ENCODE assay signal across 8 mouse cellular contexts in genomic region chr2:124610586-124611105, GRCm38 (mm10).
A peak's percentile ranks its signal among the peaks of the same experiment; 100 is the strongest.
DNase-seq lines count a peak whose midpoint lies in the region; ATAC-seq and TF ChIP-seq lines count a peak whose summit lies in the region.

No protein-coding gene starts in this region.

- peak overlapping the region; percentile 85 for H3K27ac ChIP-seq in kidney, postnatal 0 days
- peak overlapping the region; percentile 88 for H3K27ac ChIP-seq in cortical plate, adult 2 months (ENCODE audit: insufficient read depth, low read length)
- peak overlapping the region; percentile 89 for H3K27ac ChIP-seq in hindbrain, embryonic 12.5 days
- peak overlapping the region; percentile 86 for H3K27ac ChIP-seq in midbrain, embryonic 10.5 days (replicated peaks)

- H3K9me3 ChIP-seq in kidney, postnatal 0 days (replicated peaks; ENCODE audit: low read length) = no peaks in the 10 kb centered on the region
- H3K9me3 ChIP-seq in hindbrain, embryonic 12.5 days (replicated peaks) = no peaks in the 10 kb centered on the region
- no peaks in the 10 kb centered on the region for H3K9me3 ChIP-seq in midbrain, embryonic 10.5 days (replicated peaks)

- TF ChIP-seq POLR2A in cortical plate, adult 2 months (IDR thresholded peaks at IDR 0.05; ENCODE audit: extremely low read depth, insufficient read depth, low read length) = no peak

- TF ChIP-seq CTCF in kidney, postnatal 0 days (IDR thresholded peaks at IDR 0.05; ENCODE audit: low read depth) = no peak
- TF ChIP-seq CTCF in cortical plate, adult 2 months (IDR thresholded peaks at IDR 0.05; ENCODE audit: extremely low read depth, insufficient read depth, low read length) = no peak

- under 1% methylated on average over 39 of the region's 39 CpGs for WGBS in kidney, postnatal 0 days
- under 1% methylated on average over 39 of the region's 39 CpGs for WGBS in hindbrain, embryonic 12.5 days
- under 1% methylated on average over 39 of the region's 39 CpGs for WGBS in midbrain, embryonic 10.5 days

- no peaks in the 10 kb centered on the region for H3K36me3 ChIP-seq in kidney, postnatal 0 days (ENCODE audit: insufficient read depth, low read length)
- no peaks in the 10 kb centered on the region for H3K36me3 ChIP-seq in hindbrain, embryonic 12.5 days
- no peaks in the 10 kb centered on the region for H3K36me3 ChIP-seq in midbrain, embryonic 10.5 days

- peak; percentile 40 for DNase-seq in kidney, postnatal 0 days (ENCODE audit: low spot score)
- no peak for DNase-seq in kidney, postnatal 36 days
- DNase-seq in midbrain, embryonic 10.5 days (ENCODE audit: low spot score) = peak; percentile 76
- no peak for DNase-seq in adrenal gland, postnatal 25 days
- no peak for DNase-seq in left cerebral cortex, adult 11 months (ENCODE audit: low spot score)
- DNase-seq in Muller cell, postnatal 12 days (ENCODE audit: inconsistent ontology term) = no peak

- peaks cover 10% of the 10 kb centered on the region; the same call in 1 of the 2 replicates for H3K4me1 ChIP-seq in kidney, postnatal 0 days (replicated peaks; ENCODE audit: insufficient read depth, low read length)
- no peaks in the 10 kb centered on the region for H3K4me1 ChIP-seq in cortical plate, adult 2 months (ENCODE audit: control insufficient read depth, insufficient read depth, low read length)
- H3K4me1 ChIP-seq in hindbrain, embryonic 12.5 days = peaks cover 35% of the 10 kb centered on the region
- H3K4me1 ChIP-seq in midbrain, embryonic 10.5 days = peaks cover 57% of the 10 kb centered on the region

- peak; percentile 57 for ATAC-seq in kidney, postnatal 0 days (replicated peaks; ENCODE audit: low FRiP score, low read depth)
- ATAC-seq in hindbrain, embryonic 12.5 days (ENCODE audit: low FRiP score) = peak; percentile 65

- peak overlapping the region; percentile 73 for H3K4me3 ChIP-seq in kidney, postnatal 0 days (replicated peaks; ENCODE audit: low read depth, low read length)
- peak overlapping the region; percentile 62 for H3K4me3 ChIP-seq in cortical plate, adult 2 months (ENCODE audit: insufficient read depth, low read length)
- H3K4me3 ChIP-seq in hindbrain, embryonic 12.5 days = peak overlapping the region; percentile 80
- H3K4me3 ChIP-seq in midbrain, embryonic 10.5 days = peak overlapping the region; percentile 79

- peak overlapping the region; percentile 69 for H3K9ac ChIP-seq in kidney, postnatal 0 days (ENCODE audit: low read depth, low read length)
- peak overlapping the region; percentile 84 for H3K9ac ChIP-seq in hindbrain, embryonic 12.5 days

- H3K4me2 ChIP-seq in kidney, postnatal 0 days (ENCODE audit: low read length) = peak overlapping the region; percentile 67
- H3K4me2 ChIP-seq in hindbrain, embryonic 12.5 days (replicated peaks) = peak overlapping the region; percentile 92

- H3K27me3 ChIP-seq in kidney, postnatal 0 days (ENCODE audit: insufficient read depth, low read length) = no peaks in the 10 kb centered on the region
- peaks cover 16% of the 10 kb centered on the region; the same call in 1 of the 2 replicates for H3K27me3 ChIP-seq in hindbrain, embryonic 12.5 days
- peaks cover 64% of the 10 kb centered on the region for H3K27me3 ChIP-seq in midbrain, embryonic 10.5 days (ENCODE audit: low read depth, poor library complexity, severe bottlenecking)

Comparison
In these comparisons a context has a peak if more than half of its experiments do, and no peak if none do; other contexts are left out.
1. DNase-seq: peak in kidney, postnatal 0 days (single experiment) and midbrain, embryonic 10.5 days (single experiment); none in kidney, postnatal 36 days (0 of 2), adrenal gland, postnatal 25 days (single experiment), left cerebral cortex, adult 11 months (single experiment) and Muller cell, postnatal 12 days (single experiment).
2. Peak in every context shown above with its lines, with median percentiles within 50 percentile points of each other: H3K27ac ChIP-seq and H3K4me3 ChIP-seq.